Mouse (Mus musculus) adrenal gland (tissue): ENCODE measurements around the gene Hoxa10.

Experiments used
- intact Hi-C: fragments of 180-260 bp; cut with DNase I; formaldehyde crosslinking; loops from one replicate; pipeline ENCODE4 v1.15.1; 2025

The Hoxa10 gene

GRCm38 (mm10) chr6:52247766-52248637 lies 7.3 kb upstream of the Hoxa10 start:
- intact Hi-C loops = no loop called here

- intact Hi-C loops = no loop called here
These were observed 6.3 kb upstream of the Hoxa10 start for GRCm38 (mm10) chr6:52246916-52247315.

GRCm38 (mm10) chr6:52246403-52246803 lies 5.7 kb upstream of the Hoxa10 start:
- intact Hi-C loops = no loop called here

DNA sequence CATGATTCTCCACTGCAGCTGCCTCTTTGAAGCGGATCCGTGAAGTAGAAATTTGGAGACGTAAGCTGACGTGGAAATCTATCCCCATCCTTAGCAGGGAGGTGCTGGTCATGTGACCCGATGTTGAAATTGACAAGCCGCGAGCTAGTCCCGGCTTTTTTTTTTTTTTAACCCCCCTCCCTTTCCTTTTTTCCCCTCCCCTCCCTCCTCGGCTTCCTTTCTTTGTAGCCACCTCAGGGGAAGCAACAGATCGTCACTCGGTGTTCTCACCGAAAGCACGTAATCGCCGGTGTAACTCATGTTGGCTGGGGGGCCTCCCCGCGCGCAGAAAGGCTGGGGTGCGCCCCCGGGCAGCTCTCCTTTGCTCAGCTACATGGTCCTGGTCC lies 5.1 kb upstream of the Hoxa10 start, which contains the start of gene Hoxa11:
TSS of gene Hoxa11 (minus strand) at position 54 of the 386 bp plus-strand sequence.
- intact Hi-C loops = no loop called here

DNA sequence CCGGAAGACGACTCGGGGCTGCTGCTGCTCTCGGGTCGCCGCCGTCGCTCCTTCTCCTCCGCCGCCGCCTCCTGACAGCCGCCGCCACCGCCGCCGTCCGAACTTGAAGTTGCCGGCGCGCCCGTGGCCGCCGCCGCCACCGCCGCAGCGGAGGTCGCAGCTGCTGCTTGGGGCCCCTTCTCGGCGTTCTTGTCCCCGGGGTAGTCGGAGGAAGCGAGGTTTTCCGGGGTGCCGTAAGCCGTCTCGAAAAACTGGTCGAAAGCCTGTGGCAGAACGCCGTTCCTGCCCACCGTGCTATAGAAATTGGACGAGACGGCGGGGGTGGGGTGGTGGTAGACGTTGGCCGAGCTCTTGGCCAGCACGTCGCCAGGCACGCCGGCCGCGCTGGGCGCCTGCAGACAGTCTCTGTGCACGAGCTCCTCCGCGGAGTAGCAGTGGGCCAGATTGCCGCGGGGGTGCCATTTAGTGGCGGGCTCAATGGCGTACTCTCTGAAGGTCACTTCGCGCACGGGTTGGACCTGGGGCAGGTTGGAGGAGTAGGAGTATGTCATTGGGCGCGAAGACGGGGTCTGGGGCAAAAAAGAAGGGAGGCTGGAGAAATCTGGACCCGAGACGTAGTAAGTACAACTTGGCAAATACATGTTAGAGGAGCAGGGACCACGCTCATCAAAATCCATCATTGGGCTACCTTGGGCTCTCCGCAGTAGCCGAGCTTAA lies 4.5 kb upstream of the Hoxa10 start:
- intact Hi-C loops = no loop called here

GRCm38 (mm10) chr6:52244471-52245039 lies 3.9 kb upstream of the Hoxa10 start:
- intact Hi-C loops = no loop called here

DNA sequence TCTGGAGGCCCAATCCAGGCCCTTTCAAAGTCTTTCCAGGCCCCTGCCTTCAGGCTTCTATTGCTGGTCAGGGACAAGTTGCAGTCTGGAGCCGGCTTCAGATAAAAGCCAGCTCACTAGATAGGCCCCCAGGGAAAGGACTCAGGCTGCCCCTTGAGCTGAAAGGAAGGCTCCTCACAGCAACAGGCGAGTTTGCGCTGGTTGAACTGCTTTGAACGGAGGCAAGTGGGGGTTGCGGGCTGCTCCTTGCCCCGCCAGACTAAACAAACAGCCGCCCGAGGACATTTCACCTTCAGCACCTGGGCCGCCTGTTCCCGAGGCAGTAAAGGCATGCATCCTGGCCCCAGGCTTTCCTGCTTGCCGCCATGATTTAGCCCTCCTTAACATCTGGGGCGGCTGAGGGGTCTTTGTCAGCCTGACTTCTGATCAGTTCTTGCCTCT lies 3.0 kb upstream of the Hoxa10 start:
- intact Hi-C loops = no loop called here

GRCm38 (mm10) chr6:52242801-52243332 lies 2.2 kb upstream of the Hoxa10 start:
- intact Hi-C loops = no loop called here

DNA sequence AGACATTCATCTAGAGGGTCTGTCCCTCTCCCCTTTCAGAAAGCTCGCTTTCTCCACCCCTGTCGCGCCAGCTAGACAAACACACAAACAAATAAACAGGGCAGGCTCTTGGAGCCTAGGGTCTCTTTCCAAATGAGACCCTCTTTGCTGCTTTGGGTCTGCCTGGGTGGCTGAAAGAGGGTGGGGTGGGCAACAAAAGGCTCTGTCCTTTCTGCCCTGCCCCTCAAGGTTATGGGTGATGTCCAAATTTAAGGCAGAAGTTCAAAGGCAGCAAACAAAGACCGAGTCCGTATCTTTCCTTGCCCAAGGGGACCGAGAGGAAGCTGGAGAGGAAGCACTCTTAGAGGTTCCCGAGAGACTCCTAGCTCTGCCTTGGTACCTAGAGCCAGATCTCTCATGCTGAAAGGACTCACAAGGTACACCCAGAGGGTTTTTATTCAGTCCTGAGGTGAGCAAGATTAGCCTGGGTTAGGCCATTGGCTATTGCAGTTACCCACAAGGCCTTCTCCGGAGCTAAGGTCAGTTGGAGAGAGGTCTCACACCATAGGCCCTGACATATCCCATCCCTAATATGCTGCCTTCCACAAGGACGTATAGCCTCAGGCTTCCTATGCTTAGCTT lies 457 bp upstream of the Hoxa10 start:
- intact Hi-C loops = no loop called here

DNA sequence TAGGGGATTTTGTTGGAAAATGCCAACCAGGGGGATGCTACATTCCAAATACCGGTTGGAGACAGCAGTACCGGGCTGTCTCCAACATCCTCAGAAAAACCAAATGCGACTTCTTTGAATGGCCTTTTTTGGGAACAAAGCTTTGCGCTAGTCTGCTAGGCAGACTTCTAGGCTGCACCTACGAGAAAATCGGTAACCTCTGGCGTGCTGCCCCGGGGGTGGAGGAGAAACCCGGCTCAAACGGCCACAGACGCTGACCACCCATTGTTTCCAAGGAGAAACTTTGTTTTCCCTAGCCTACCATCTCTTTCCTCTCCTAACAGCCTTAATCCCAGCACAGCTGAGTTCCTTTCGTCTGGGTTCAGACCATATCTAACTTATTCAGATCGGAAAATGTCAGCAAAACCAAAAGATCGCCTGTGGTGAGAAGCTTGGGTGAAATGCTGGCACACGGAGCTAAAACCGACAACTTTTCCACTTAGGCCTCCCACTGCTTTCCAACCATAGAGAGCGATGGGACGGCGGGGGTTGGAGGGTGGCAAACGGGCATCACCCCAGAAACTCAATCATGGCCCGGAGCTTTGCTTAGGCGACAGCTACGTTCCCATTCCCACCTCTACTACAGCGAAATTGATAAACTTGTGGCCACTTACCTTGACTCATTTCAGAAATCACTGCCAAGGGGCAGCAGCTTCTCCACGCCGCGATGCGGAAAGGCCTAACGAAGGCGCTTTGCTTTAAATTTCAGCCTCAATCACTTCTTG lies 847 bp downstream of the Hoxa10 start:
- intact Hi-C loops = no loop called here

DNA sequence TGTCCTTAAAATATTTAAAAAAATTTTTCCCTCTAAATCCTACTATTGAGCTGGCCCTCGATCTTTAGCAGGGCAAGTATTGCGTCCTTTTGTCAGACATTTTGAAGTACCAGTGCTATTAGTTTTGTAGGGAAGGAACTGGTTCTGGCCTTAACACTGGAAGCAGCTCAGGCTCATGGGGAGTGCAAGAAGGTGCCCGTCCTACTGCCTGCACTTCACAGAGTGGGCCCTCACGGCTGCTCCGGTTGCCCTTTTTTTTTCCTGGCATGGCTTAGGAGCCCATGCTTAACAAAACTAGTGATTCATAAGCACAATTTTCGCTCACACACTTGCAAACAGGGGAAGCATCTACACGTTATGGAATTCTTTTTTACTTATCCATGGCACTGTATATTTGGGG lies 1.7 kb downstream of the Hoxa10 start:
- intact Hi-C loops = no loop called here

DNA sequence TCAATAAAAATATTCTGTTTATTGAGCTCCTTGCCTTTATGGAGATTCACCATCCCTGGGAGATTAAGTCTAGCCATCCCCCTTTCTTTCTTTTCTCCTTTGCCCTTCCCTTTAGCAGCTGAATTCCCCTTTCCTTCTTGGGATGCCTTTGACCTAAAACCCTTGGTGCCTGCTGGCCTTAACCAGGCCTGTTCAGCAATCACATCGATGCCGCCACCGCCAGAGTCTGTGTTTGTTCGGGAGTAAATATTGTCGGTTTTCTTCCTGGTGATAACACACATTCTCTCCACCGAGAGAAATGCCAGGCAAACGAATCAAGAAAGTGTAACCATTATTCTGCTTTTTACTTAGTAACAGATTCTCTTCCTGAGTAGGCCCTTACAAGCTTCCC lies 2.5 kb downstream of the Hoxa10 start:
- intact Hi-C loops = no loop called here

- intact Hi-C loops = no loop called here
These were observed 3.1 kb downstream of the Hoxa10 start for GRCm38 (mm10) chr6:52237346-52238154.

DNA sequence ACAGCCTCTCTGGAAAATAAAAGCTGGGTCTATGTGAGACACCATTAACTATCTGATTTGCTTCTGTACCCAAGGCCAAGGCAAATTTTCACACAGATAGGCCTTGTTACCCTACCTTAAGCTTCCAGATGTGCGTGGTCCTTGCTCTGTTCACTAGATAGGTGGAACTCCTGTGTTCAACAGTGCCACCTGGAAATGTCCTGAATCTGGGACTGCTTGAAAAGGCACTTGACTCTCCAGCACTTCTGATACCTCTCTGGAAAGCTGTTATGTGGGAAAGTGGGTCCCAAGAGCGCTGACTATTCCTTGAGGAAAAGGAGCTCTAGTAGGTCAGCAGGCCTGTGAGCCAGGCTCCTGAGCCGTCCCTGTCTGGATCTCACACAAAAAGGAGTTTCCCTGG lies 3.8 kb downstream of the Hoxa10 start:
- intact Hi-C loops = no loop called here

DNA sequence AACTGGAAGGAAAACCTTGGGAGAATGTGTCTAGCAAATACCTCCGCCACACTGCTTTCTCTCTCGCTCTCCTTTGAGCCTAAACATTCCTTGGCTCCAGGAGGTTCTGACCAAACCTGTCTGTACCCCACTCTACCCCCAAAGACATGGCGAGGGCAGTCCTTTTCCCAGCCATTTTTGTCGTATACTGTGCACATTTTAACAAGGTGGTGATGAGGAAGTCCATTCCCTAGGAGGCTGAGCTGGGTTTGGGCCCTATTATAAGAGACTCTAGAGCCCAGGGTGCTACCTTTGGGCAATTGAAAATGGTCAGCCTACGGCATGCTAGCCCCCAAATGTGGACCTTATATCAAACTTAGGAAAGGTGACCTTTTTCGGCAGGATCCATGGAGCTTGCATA lies 4.8 kb downstream of the Hoxa10 start:
- intact Hi-C loops = no loop called here

DNA sequence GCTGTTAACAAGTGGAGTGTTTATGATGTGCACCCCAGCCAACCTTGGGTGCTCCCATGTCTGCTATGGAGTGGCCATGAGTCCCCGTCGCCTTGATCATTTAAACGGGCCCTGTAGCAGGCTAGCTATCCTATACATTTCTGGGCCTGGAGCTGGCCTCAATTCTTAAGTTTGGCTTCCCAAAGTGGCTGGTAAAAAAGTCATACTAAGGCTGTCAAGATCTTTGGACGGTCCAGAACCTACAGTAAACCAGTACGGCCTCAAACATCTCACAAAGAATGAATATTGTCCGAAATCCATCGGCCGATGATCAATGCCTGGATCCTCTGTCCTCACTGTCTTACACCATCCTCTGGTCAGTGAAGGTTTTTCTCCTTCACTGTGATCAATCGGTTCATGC lies 5.4 kb downstream of the Hoxa10 start:
- intact Hi-C loops = no loop called here

GRCm38 (mm10) chr6:52234428-52235140 lies 6.1 kb downstream of the Hoxa10 start:
- intact Hi-C loops = no loop called here

DNA sequence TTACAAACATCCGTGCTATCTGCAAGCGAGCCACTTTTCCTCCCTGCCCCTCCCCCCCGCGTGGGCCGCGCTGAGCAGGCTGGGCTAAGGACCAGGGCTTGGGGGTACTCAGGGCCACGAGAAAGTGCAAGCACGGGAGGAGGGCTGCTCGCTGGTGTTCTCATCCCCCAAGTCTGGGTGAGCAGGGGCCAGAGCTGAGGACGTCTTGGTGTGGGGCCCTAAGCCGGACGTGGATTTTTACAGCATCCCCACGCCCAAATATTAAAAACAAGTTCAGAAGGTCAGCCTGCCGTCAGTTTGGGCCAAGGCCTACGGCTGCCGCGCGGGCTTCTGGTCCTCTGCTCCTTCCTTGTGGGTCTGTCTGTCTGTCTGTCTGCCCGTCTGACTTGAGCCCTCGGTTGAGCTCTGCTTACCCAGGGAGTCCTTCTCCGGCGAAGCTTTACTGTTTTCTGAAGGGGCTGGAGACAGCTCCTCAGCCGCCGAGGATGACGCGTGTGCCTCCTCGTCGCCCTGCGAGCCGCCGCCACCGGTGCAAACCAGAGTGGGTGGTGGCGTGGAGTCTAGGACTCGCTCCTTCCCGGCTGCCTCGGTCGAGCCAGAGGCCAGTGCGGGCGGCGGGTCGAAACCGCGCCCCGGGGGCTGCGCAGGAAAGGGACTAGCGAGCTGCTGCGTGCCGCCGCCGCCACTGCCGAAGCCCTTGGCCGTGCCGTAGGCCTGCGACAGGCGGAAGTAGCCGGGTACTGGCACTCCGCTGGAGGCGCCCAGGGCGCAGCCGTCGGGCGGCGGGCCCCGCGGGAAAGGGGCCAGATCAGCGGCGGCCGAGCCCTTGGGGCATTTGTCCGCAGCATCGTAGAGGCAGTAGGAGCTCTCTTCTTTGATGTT lies 6.9 kb downstream of the Hoxa10 start:
- intact Hi-C loops = no loop called here
